Mouse (Mus musculus) testis, adult 2 months (tissue): ENCODE measurements around the gene Zfp800. TPM values are rescaled to one million over a fixed set of nuclear protein-coding genes. Genes with fewer than 3 reads are reported as not detected.
A peak's percentile ranks its signal among the peaks of the same experiment; 100 is the strongest.

ENCODE experiments used
- H3K27ac ChIP-seq: fragments of 200-500 bp; 2 replicates; pipeline ENCODE4 v1.5.1; 2012; ENCODE audit warnings: low read depth, low read length; ENCODE audit not compliant: control insufficient read depth, insufficient read depth
- H3K27me3 ChIP-seq: fragments of 200-500 bp; 2 replicates; pipeline ENCODE4 v1.6.1; 2012; ENCODE audit warnings: mild to moderate bottlenecking, low read length, moderate library complexity; ENCODE audit not compliant: control insufficient read depth, insufficient read depth
- H3K36me3 ChIP-seq: fragments of 200-500 bp; 2 replicates; pipeline ENCODE4 v1.6.1; 2012; ENCODE audit warnings: mild to moderate bottlenecking, low read length; ENCODE audit not compliant: control insufficient read depth, insufficient read depth
- H3K4me1 ChIP-seq: fragments of 200-500 bp; 2 replicates; pipeline ENCODE4 v1.6.1; 2012; ENCODE audit warnings: low read length; ENCODE audit not compliant: control insufficient read depth, insufficient read depth
- H3K4me3 ChIP-seq: fragments of 200-500 bp; 2 replicates; pipeline ENCODE4 v1.5.1; 2012; ENCODE audit warnings: low read depth, mild to moderate bottlenecking, low read length, moderate library complexity, mixed read lengths; ENCODE audit not compliant: control insufficient read depth
- CTCF ChIP-seq: fragments of 200-500 bp; IDR thresholded peaks from 2 replicates; pipeline ENCODE4 v1.5.1; 2012; ENCODE audit warnings: low read depth, mild to moderate bottlenecking, inconsistent platforms, low read length, moderate library complexity; ENCODE audit not compliant: control insufficient read depth, insufficient read depth, insufficient replicate concordance
- POLR2A ChIP-seq: fragments of 200-500 bp; IDR thresholded peaks from 2 replicates; pipeline ENCODE4 v1.6.1; 2012; ENCODE audit warnings: low read depth, mild to moderate bottlenecking, inconsistent platforms, low read length, moderate library complexity; ENCODE audit not compliant: control insufficient read depth
- polyA plus RNA-seq: library from polyadenylated mRNA; depleted of rRNA; stranded (reverse); fragments of >200 nt; gene quantifications from 2 replicates; pipeline ENCODE4 v1.2.3, GENCODE M21; 2012

Zfp800 gene
- polyA plus RNA-seq, 1 experiment: 5.2 TPM

GRCm38 (mm10) chr6:28228085-28228484 is 169.7 kb downstream of the Zfp800 start:
- Histone ChIP-seq H3K27ac (no peak overlapping the region), H3K27me3 (no peaks in the 10 kb centered on the region), H3K4me1 (no peaks in the 10 kb centered on the region), H3K36me3 (no peaks in the 10 kb centered on the region), H3K4me3 (no peak overlapping the region)
- TF ChIP-seq POLR2A (no peak), CTCF (no peak)

- Histone ChIP-seq H3K4me1 (no peaks in the 10 kb centered on the region), H3K27me3 (no peaks in the 10 kb centered on the region), H3K27ac (no peak overlapping the region), H3K36me3 (no peaks in the 10 kb centered on the region), H3K4me3 (no peak overlapping the region)
- TF ChIP-seq CTCF: no peak
- no peak for TF ChIP-seq POLR2A
Observed at GRCm38 (mm10) chr6:28221017-28221416, 176.8 kb downstream of the Zfp800 start.

GRCm38 (mm10) chr6:28218386-28218785 is 179.4 kb downstream of the Zfp800 start:
- no peaks in the 10 kb centered on the region for H3K36me3 ChIP-seq
- TF ChIP-seq CTCF (no peak), POLR2A (no peak)
- H3K27ac ChIP-seq: no peak overlapping the region
- no peaks in the 10 kb centered on the region for H3K27me3 ChIP-seq
- H3K4me1 ChIP-seq: peaks cover 2% of the 10 kb centered on the region; the same call in 1 of the 2 replicates
- no peak overlapping the region for H3K4me3 ChIP-seq

- Histone ChIP-seq H3K4me3 (peak overlapping the region; percentile 96), H3K27ac (peak overlapping the region; percentile 54; the same call in 1 of the 2 replicates), H3K4me1 (peaks cover 2% of the 10 kb centered on the region; the same call in 1 of the 2 replicates), H3K27me3 (no peaks in the 10 kb centered on the region), H3K36me3 (no peaks in the 10 kb centered on the region)
- TF ChIP-seq CTCF (no peak), POLR2A (peak; percentile 32; the same call in 1 of the 2 replicates)
Observed at GRCm38 (mm10) chr6:28215268-28215954, 182.4 kb downstream of the Zfp800 start.

- Histone ChIP-seq H3K36me3 (no peaks in the 10 kb centered on the region), H3K27ac (no peak overlapping the region), H3K4me3 (peak overlapping the region; percentile 96), H3K27me3 (no peaks in the 10 kb centered on the region), H3K4me1 (peaks cover 2% of the 10 kb centered on the region; the same call in 1 of the 2 replicates)
- TF ChIP-seq CTCF (no peak), POLR2A (no peak)
Observed at GRCm38 (mm10) chr6:28214658-28215267, 183.0 kb downstream of the Zfp800 start.

GRCm38 (mm10) chr6:28203454-28203853 is 194.4 kb downstream of the Zfp800 start:
- Histone ChIP-seq H3K36me3 (no peaks in the 10 kb centered on the region), H3K4me1 (no peaks in the 10 kb centered on the region), H3K27me3 (no peaks in the 10 kb centered on the region), H3K4me3 (no peak overlapping the region), H3K27ac (no peak overlapping the region)
- TF ChIP-seq POLR2A: no peak
- no peak for TF ChIP-seq CTCF

- Histone ChIP-seq H3K4me3 (peak overlapping the region; percentile 59; the same call in 1 of the 2 replicates), H3K4me1 (no peaks in the 10 kb centered on the region)
- no peak for TF ChIP-seq CTCF
- no peak for TF ChIP-seq POLR2A
Observed at GRCm38 (mm10) chr6:28202833-28203232, 195.0 kb downstream of the Zfp800 start.

More at GRCm38 (mm10) chr6:28202833-28203232, 195.0 kb downstream of the Zfp800 start:
- H3K27me3 ChIP-seq: no peaks in the 10 kb centered on the region
- no peak overlapping the region for H3K27ac ChIP-seq
- H3K36me3 ChIP-seq: no peaks in the 10 kb centered on the region
